Mouse (Mus musculus) retina, embryonic 14.5 days (tissue): ENCODE data around the gene Brd3.

Experiments used
- DNase-seq: peaks from one replicate; pipeline ENCODE4 v3.0.0-alpha.2; 2015; ENCODE audit warnings: low spot score

Gene Brd3

GRCm38 (mm10) chr2:27400083-27400482 lies 107.4 kb downstream of the Brd3 start:
- DNase-seq, result no peak

- no peak for DNase-seq
Measured at GRCm38 (mm10) chr2:27396656-27397440, 110.6 kb downstream of the Brd3 start.
